Mouse (Mus musculus) cerebellum, postnatal 25 days (tissue): ENCODE measurements around the gene Vpreb1.

Experiments used
- DNase-seq, 2 experiments: peaks; one replicate each; pipeline ENCODE4 v3.0.0; 2021; ENCODE audit warnings: mixed read lengths in 2 of 2

Vpreb1 gene

DNA sequence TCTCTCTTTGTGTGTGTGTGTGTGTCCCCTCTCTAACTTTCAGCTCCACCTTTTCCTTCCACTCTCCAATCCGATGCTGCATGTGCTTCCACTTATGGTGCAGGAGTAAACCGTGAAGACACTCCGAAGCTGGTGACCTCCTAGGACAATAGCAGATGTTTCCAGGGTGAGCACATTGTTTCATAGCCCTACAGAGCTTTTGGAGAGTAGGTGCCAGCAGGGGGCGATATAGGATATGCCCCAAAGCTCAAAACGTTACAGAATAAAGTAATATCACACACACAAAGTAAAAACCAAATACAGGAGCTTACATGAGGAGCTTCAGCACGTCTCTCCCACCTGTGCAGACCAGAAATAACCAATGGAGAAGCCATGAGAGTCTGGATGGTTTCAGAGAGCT, 15.8 kb downstream of the Vpreb1 start:
- peak in 1 of 2 experiments; percentile 31 for DNase-seq

DNA sequence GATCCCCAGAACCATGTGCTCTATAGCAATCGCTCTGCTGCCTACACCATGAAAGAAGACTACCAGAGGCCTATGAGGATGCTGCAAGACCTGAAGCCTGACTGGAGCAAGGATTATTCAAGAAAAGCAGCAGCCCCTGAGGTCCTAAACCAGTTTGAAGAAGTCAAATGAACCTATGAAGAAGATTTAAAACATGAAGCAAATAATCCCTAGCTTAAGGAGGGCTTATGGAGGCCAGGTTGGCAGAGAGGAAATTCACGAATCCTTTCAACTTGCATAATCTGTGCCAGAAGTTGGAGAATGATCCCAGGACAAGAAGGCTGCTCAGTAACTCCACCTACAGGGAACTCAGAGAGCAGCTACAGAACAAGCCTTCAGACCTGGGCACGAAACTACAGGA, 18.2 kb downstream of the Vpreb1 start:
- no peak for DNase-seq

DNA sequence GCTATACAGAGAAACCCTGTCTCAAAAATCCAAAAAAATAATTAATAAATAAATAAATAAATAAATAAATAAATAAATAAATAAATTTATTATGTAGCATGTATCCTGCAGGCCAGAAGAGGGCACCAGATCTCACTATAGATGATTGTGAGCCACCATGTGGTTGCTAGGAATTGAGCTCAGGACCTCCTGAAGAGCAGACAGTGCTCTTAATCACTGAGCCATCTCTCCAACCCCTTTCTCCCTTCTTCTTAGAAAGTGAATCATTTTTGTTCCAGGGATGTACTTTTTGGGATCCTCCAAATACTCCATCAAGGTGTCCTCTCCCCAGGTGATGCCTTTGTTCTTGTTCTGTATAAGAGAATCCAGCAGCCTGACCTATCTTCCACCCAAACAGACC, 21.4 kb downstream of the Vpreb1 start:
- DNase-seq, result no peak

DNA sequence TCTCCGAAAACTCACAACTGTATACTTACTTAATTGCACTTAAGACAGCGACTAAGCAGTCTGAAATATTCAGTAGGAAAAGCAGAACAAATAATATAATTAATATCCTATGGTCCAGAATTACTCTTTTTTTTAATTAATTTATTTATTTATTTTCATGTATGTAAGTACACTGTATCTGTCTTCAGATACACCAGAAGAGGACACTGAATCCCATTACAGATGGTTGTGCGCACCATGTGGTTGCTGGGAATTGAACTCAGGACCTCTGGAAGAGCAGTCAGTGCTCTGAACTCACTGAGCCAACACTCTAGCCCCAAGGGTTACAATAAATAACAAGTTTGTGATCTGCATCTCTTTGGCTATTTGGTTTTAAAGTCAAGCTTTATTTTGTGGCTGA, 41.0 kb downstream of the Vpreb1 start:
- no peak for DNase-seq

DNA sequence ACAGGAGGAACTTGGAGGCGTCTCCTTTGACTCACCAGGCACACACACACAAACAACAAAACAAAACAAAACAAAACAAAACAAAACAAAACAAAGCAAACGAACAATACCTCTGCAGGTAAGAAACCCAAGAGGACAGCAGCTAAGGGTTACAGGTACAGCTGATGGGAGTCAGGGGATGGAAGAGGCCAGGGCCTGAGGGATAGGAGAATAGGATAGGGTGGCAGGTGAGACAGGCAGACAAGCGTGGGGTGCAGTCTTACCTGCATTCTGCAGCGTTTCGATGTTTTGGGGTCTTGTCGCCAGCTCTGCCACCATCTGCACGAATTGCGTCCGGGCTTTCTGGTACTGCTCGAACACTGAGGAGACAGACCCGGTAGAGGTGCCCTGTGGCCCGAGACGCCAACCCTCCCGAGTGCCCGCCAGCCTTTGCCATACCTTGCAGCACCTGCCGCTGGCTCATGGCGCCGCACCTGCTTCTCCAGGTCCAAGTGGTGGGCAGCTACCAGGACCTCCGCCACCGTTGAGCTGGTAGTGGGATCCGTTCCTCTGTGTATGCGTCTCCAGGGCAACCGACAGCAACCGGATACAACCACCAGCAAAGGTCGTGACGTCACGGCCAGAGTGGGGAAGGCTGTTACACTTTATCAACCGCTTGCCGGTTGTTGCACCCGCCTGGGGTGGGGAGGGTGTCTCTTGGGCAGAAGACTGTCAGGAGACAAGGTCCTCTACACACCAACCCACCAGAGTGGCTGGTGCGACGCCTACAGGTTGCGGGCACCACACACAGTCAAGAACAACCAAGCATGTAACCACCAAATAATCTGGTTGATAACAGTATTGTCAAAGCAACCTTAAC, 41.7 kb downstream of the Vpreb1 start, which contains the start of gene Spag6l:
TSS of gene Spag6l (minus strand) at position 700 of the 859 bp plus-strand sequence.
- peak; percentile 8 to 27 for DNase-seq

DNA sequence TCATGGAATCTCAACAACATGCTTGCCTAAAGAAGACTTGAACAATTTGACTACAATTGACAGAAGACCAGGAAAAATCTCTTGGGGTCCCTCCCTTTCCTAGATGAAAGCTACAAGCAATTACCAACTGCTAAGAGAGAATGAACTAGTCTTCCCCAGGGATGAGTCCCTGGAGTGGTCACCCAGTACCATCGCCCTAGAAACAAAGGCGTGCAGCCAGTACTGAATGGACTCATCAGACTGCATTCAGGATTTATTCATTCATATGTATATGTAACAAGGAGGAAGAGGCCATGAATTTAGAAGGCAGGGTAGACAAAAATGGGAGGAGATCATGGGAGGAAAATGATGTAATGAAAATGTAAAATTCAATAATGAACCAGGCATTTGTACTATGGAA, 44.4 kb downstream of the Vpreb1 start:
- no peak for DNase-seq

DNA sequence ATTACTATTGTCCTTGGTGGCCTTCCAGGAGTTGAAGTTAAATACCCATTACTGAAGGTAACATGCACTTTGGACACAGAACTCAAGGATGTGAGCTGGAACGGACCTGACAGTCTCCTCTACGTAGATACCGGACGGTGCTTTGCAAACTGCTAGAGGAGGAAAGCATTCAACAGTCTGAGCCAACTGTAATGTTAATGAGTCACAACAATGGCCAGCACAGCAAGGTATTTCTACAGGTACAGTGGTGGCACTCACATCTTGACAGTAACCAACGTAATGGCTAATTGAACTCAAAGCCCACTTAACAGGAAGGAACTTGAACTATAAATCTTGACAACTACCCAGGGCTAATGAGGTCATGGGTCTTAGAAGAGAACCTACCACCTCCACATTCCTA, 45.2 kb downstream of the Vpreb1 start:
- DNase-seq, result no peak
